Mouse (Mus musculus) WW6 (cell line): Measurements from ENCODE around the gene Clec12a.

Experiments used
- DNase-seq: peaks from one replicate; pipeline ENCODE4 v3.0.0-alpha.2; 2013; ENCODE audit warnings: low read depth, low spot score

Clec12a gene

DNA sequence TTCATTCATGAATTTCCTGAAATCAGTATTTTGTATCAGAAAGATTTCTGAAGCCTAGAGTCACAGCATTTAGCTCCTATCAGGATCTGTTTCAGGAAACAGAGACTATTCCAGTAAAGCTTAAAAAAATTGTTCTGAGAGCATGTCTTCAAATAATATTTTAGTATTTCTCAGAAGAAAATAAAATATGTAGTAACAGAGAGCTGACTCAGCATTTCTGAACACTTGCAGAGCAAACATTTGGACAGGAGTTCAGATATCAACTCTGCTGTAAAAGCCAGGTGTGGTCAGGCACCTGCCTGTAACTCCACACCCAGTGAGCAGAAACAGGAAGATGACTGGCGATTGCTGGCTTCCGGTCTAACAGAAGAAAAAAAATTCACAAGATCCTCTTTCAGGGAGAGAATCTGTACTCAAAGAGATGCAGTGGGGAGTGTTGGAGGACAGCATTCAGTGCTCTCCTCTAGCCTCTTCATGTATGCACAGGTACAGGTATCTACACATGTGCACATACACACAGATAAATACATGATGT is 32.5 kb downstream of the Clec12a start:
- DNase-seq, result no peak

DNA sequence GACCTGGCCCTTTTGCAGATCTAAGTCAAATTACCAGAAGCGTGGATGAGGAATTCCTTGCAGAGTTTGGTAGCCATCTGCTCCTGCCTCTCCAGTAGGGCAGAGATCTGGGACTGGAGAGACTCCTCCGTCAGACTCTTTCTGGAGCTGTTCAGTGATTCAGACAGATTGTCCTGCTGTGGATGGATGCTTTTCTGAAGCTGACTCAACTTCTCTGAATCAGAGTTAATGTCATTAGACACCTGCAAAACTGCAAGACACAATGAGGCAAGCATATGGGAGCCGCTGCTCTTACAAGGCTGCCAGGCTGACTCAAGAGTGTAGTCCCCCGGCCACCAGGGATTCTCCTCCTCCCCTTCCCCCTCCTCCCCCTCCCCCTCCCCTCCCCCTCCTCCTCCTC is 38.0 kb downstream of the Clec12a start:
- DNase-seq, result no peak

DNA sequence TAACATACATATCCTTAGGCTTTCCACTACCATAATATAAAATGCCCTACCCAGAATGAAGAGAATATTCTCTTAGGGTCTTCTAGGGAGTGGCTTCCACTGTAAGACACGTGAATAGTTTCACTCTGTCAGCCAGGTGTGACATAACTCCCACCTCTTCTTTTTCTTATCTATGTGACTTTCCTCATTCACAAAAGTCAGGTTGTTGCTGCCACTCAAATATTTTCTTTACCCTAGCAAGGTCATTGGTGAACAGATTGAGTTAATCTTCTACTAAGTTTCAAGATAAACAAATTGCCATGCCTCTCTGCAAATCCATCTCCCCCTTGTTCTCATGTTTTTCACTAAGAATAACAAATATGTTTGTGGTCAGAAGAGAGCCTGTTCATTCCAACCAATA is 39.2 kb downstream of the Clec12a start:
- DNase-seq, result no peak

DNA sequence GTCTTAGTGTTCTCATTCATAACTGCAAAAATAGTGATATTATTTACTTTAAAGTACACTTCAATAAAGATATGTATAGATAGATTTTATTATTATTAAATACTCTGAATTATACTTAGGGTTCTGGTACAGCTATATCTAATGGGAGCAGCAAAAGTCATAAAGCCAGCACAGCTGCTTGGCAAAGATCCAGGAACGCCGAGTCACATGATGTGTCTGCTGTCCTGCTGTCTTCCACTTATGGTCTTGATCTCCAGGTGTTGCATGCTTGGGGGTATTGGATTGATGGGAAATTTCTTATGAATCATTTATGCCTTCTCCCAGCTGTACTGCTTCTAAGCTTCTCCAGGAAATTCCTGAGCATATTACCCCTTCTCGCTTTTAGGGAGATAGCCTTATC is 41.0 kb downstream of the Clec12a start:
- no peak for DNase-seq

DNA sequence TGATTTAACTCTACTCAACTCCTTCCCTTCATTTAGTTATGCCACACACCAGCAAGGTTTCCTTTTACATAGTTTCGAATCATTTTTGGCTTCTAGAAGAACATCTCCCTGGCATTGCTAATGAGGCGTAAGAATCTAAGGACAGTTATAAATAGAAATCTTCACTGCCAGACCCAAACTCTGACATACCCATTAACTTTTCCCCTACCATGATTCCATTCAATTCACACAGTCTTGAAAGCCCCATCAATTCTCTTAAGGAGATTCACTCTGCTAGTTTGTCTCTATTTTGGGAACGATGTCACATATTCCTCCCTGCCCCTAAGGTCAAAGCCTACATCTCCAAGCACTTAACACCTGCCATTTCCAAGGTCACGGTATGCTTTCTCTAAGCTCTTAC is 42.5 kb downstream of the Clec12a start:
- DNase-seq, result no peak

DNA sequence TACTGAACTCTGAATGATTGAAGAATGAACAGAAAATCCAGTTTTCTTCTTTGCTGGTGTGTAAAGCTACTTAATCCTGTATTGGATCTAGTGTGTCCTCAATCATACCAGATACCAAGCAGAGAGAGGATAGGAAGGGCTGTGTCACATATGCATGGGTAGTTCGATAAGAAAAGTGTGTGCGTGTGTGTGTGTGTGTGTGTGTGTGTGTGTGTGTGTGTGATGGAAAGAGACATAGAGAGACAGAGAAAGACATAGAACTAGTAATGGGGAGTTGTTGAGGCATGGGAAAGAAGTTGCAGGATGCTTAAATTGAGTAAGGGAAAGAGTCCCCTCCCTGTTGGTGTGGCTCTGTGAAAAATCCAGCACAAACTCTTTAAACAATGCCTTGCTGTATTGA is 43.3 kb downstream of the Clec12a start, which contains the start of gene Clec12b:
Gene Clec12b (minus strand): TSS at position 101 of the 400 bp plus-strand sequence.
- DNase-seq, result no peak

DNA sequence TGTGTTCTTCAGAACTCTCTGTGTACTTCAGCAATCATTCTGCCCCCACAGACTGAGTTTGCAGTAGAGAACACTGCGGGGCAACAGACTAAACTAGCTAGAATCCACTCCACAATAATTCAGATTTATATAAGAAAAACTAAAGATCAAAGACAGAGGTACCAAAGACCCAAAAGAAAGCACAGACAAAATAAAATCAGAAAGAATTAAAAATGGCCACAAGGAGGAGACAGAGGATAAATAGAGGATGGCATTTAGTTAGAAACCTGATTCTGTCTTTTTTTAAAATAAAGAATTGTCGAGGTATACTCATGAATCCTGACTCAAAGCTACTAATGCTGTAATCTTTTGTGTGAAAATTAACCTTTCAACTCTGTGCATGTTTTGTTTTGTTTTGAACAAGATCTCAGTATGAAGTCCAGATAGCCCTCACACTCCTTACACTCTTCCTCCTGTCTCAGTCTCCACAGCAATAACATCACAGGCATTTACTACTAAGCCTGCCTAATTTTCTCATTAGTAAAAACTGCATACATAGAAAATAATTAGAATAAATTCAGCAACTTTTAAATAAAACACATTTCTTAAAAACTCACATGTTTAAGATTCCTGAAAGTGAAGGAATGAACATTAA is 50.7 kb downstream of the Clec12a start:
- no peak for DNase-seq

DNA sequence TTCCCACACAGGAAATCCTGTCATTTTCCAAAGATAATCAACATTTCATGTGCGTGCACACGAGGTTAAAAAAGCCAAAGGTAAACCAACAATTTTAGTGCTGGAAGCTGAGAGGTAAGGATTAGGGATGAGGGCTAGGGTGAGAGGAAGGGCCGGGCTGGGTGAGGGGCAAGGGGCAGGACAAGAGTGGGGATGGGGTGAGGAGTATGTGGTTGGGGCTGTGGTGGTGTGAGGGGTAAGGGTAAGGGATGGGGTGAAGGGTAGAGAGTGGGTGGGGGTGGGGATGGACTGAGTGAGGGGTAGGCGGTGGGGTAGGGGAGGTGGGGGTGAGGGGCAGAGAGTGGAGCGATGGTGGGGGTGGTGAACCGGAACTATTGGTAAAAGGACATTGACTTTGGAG is 51.2 kb downstream of the Clec12a start:
- no peak for DNase-seq

DNA sequence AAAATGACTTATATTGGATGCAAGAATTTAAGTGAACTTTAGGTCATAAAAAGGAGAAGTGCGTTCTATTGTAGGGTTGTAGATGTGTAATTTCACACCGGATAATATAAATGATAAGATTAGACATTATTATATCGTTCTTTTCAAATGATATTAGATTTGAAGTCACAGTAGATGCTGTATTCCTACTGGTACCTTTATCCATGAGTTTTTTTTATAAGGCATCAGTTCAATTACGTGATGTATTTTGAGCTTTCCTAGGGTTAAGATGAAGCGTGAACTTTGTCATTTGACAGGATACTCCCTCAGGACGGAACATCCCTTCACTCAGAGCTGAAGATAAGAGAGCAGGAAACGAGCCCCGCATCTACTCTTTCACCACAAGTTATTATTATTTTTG is 54.5 kb downstream of the Clec12a start, which contains the start of gene Clec1b:
Gene Clec1b (plus strand): TSS at position 301 of the 400 bp plus-strand sequence.
- DNase-seq, result no peak

DNA sequence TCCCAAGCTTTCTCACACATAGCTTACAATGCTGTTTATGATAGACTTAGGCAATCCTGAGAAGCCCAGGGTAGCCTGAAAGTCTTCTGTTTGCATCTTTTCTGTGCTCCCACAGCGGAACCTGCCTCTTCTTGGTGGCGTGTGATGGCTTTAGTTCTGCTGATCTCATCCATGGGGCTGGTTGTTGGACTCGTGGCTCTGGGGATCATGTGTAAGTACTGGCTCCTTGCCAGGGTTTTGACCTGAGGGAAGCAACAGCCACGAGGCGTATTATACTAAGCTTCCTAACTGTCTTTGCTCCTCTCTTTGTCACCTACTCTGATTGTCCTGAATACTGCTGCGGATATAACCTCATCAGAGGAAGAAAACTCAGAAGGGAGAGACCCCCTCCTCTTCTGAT is 57.5 kb downstream of the Clec12a start:
- DNase-seq, result no peak

DNA sequence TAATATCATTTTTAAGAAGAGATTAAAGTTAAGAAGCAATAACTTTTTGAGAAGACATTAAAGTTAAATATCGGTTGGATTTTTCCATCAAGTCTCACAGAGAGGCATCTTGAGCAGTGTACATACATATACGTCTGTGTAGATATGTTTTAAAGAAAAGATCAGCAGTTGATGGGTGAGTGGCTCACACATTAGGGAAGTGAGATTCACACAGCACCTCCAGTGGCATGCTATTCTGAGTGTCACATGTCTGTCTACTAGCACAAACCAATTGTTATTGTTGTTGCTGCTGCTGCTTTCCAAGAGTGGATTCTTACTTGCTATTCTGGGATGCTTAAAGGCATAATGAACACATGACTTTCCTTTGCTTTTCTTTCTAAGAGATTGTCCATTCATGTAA is 59.9 kb downstream of the Clec12a start:
- DNase-seq, result no peak

DNA sequence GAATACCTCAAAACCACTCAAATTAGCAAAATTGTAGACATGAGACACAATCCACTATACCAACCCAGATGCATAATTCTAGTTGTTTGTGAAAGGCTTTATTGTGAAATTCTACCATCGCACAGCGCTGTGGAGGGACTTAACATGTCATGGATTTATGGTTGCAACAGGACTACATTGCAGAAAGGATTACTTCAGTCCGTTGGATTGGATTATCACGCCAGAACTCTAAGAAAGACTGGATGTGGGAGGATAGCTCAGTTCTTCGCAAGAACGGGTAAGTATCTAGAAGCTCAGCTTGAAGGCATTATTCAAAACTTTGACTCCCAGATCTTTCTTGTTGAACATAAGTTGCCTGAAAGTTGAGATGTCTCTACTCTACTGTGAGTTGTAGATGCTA is 60.9 kb downstream of the Clec12a start:
- DNase-seq, result no peak

DNA sequence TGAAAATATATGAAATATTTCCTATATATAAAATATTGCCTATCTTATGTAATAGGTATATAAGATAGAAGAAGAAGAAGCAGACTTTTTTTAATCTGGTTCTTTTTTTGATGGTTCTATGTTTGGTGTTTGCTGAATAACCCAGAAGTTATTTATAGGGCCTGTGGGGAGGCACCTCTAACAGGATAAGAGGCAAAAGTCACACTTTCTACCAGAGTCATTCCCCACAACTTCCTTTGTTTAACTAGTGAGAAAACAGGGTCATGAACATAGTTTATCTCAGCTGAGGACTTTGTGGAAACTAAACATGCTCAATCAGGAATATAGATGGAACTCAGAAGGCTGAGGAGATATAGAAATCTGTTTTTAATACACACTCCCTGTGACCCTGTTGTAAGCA is 63.5 kb downstream of the Clec12a start:
- no peak for DNase-seq

DNA sequence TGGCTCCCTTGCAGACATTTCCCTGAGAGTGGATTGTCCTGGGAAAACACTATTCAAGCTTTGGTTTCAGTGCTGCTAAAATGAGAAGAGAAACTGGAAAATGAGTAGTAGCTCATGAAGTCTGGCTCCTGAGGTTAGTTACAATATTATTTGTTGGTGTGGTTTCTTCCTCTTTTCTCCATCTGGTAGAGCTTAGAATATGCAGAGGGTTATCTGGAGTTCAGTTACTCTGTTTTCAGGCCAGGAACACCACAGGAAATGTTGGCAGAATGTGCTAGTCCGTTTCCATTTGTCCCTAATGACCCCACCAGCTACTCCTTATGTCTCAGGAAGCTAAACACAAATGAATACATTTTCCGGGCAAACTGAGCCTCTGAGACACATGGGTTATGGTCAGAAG is 64.8 kb downstream of the Clec12a start:
- DNase-seq, result no peak

DNA sequence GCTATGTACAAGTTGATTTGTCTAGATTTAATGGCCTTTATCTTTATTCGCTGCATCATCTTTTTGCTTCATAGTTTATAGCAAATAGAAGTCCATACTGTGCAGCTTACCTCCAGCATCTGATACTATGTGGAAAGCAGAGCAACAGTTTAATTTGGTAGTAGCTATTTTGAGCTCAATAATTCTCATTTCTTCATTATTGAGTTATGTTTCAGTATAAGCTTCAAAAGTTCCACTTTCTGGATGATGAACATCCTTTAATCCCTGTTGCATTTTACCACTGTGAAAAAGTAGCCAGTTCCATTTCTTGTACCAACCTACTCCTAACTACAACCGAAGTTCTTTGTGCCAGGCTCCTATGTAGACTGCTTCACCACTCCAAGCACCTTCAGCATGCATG is 66.1 kb downstream of the Clec12a start, which contains the start of gene Clec9a:
Gene Clec9a (plus strand): TSS at position 301 of the 400 bp plus-strand sequence.
- no peak for DNase-seq

DNA sequence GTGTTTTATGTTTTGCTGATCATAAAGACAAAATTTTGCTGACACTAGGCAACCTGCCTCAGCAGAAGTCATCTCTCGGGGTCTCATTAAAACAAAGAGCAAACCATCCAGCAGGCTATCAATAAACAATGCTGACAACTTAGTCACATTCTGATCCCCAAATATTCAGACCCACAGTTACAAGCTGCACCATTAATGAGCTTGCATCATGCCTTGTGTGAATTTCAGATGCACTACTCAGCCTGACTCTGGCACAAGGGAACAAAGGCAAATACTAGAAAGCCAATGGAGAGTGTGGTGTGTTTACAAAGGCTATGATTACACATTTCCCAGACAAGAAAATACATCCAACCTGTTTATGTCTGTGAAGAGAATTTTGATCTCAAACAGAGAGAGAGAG is 71.7 kb downstream of the Clec12a start:
- no peak for DNase-seq
